Mouse (Mus musculus) neural tube, embryonic 14.5 days (tissue): ENCODE data around the gene Arvcf. TPM values are rescaled to one million over a fixed set of nuclear protein-coding genes. Genes with fewer than 3 reads are reported as not detected.

ENCODE experiments used
- ATAC-seq: fragments of 200-750 bp; cut with Nextera tagmentation; 2 replicates; pipeline ENCODE4 v1.8.0; 2017; ENCODE audit warnings: low read depth, mild to moderate bottlenecking, moderate TSS enrichment, moderate library complexity
- H3K27ac ChIP-seq: fragments of 300-500 bp; sonication (generic); 2 replicates; pipeline ENCODE4 v1.5.1; 2014; ENCODE audit warnings: low read depth, mild to moderate bottlenecking, control low read depth, low read length, moderate library complexity, mixed read lengths
- H3K27me3 ChIP-seq: fragments of 300-500 bp; sonication (generic); 2 replicates; pipeline ENCODE4 v1.6.1; 2014; ENCODE audit warnings: low read length; ENCODE audit not compliant: control insufficient read depth, insufficient read depth
- H3K36me3 ChIP-seq: fragments of 300-500 bp; sonication (generic); 2 replicates; pipeline ENCODE4 v1.6.1; 2014; ENCODE audit warnings: low read length, mixed read lengths; ENCODE audit not compliant: control insufficient read depth, insufficient read depth
- H3K4me1 ChIP-seq: fragments of 300-500 bp; sonication (generic); 2 replicates; pipeline ENCODE4 v1.6.1; 2014; ENCODE audit warnings: low read length; ENCODE audit not compliant: control insufficient read depth, insufficient read depth
- H3K4me2 ChIP-seq: fragments of 300-500 bp; sonication (generic); 2 replicates; pipeline ENCODE4 v1.6.1; 2014; ENCODE audit warnings: mild to moderate bottlenecking, low read depth, low read length, control low read depth
- H3K4me3 ChIP-seq: fragments of 300-500 bp; sonication (generic); 2 replicates; pipeline ENCODE4 v1.5.1; 2014; ENCODE audit warnings: low read depth, low read length, control low read depth, mixed read lengths
- H3K9ac ChIP-seq: fragments of 300-500 bp; sonication (generic); replicated peaks from 2 replicates; pipeline ENCODE4 v1.6.1; 2014; ENCODE audit warnings: low read depth, mild to moderate bottlenecking, control low read depth, low read length, mixed read lengths
- H3K9me3 ChIP-seq: fragments of 300-500 bp; sonication (generic); 2 replicates; pipeline ENCODE4 v1.6.1; 2016; ENCODE audit warnings: low read length; ENCODE audit not compliant: control insufficient read depth
- WGBS: fragments of 180-500 bp; shearing (Covaris S2); extraction: QIAGEN DNeasy Blood & Tissue Kit; methylation state at CpG from one replicate; pipeline ENCODE4 v1.1.7; 2014; 5-methylcytosine and 5-hydroxymethylcytosine counted together
- polyA plus RNA-seq: library from polyadenylated mRNA; unstranded; fragments of >200 nt; fragmentation: Nextera tagmentation; extraction: Ambion mirVana; gene quantifications from 2 replicates; pipeline ENCODE4 v1.2.1, GENCODE M21; 2014

Gene Arvcf
- polyA plus RNA-seq, 1 experiment from 2014 or later: 60.2 TPM

DNA sequence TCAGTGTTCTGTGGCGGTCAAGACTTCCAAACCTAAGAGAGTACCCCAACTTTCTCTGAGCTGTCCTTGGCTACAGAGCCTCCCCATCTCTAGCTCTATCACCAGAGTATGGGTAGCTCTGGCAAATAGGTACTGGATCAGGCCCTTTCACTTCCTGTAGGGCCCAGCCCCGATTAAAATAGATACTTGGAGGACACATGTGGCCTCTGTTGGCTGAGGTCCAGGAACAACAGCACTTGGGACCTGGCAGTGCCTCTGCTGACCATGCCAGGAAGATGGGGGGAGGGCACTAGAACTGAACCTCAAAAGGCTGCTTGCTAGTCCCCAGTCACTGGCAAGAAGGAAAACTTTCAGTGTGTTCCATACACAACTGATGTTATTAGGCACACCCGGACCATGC is 14.0 kb upstream of the Arvcf start:
- Histone ChIP-seq H3K9ac (no peak overlapping the region), H3K36me3 (peaks cover 6% of the 10 kb centered on the region; the same call in 1 of the 2 replicates), H3K4me3 (no peak overlapping the region), H3K27me3 (no peaks in the 10 kb centered on the region), H3K9me3 (no peaks in the 10 kb centered on the region), H3K4me1 (no peaks in the 10 kb centered on the region), H3K27ac (no peak overlapping the region), H3K4me2 (no peak overlapping the region)
- no peak for ATAC-seq
- 80% methylated on average over 3 of the region's 3 CpGs for WGBS

DNA sequence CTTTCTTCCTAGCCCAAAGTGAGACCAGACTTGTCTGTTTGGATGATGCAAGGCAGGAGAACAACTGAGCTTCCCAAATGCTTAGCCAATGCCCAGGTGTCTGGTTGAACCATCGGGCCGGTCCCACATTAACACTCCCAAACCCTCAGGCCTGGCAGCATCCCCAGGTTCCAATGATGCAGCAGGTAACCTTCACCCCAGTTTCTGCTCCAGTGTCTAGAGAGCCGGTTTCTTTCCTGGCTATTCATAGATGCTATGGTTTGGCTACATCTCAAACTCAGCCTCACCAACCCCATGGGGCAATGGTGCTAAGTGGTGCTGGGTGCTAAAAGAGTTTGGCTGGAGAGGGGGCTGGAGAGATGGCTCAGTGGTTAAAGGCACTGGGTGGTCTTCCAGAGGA is 12.0 kb upstream of the Arvcf start:
- no peak overlapping the region for H3K4me3 ChIP-seq
- H3K36me3 ChIP-seq: peaks cover 6% of the 10 kb centered on the region; the same call in 1 of the 2 replicates
- no peak overlapping the region for H3K27ac ChIP-seq
- H3K4me2 ChIP-seq: no peak overlapping the region
- WGBS: 100% methylated on average over 3 of the region's 3 CpGs
- no peak for ATAC-seq
- no peaks in the 10 kb centered on the region for H3K27me3 ChIP-seq
- no peaks in the 10 kb centered on the region for H3K9me3 ChIP-seq
- 0 out of 2 replicates have a peak, but pooled peaks cover 4% of the 10 kb centered on the region for H3K4me1 ChIP-seq
- no peak overlapping the region for H3K9ac ChIP-seq

DNA sequence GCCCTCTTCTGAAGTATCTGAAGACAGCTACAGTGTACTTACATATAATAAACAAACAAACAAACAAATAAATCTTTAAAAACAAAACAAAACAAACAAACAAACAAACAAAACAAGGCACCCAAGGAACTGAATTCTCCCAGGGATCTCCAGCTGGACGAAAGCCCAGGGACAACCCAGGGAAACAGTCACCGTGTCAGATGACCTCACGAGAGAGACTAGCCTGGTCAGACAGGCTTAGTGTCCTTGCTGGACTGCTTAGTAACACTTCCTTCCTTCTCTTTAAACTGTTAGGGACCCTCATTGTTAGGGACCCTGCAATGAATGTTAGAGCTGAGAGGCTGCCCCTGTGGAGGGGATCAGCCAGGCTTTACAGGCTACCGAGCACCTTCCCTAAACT is 10.7 kb upstream of the Arvcf start:
- peaks cover 6% of the 10 kb centered on the region; the same call in 1 of the 2 replicates for H3K36me3 ChIP-seq
- H3K4me3 ChIP-seq: no peak overlapping the region
- H3K27me3 ChIP-seq: no peaks in the 10 kb centered on the region
- no peak overlapping the region for H3K4me2 ChIP-seq
- H3K27ac ChIP-seq: no peak overlapping the region
- H3K9ac ChIP-seq: no peak overlapping the region
- no peaks in the 10 kb centered on the region for H3K9me3 ChIP-seq
- no peak for ATAC-seq
- 93% methylated on average over 4 of the region's 4 CpGs for WGBS
- H3K4me1 ChIP-seq: peaks cover 4% of the 10 kb centered on the region; the same call in 1 of the 2 replicates

DNA sequence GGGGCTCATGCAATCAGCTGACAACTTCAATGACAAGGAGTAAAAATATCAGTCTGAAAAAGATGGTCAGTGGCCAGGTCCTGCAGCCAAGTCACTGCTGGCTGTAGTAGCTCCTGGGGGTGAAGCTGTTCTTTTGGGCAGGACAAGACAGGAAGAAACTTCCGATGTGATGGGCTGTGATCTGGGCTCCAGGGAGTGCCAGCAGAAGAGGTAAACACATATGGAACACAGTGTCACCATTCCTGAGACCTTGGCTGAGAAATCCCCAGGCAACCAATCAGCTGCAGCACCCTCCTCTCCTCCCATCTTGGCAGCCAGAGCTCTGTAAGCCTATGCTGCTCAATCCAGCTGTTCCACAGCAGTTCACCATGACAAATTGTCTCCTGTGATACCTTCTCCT is 8.1 kb upstream of the Arvcf start:
- Histone ChIP-seq H3K27ac (no peak overlapping the region), H3K36me3 (no peaks in the 10 kb centered on the region), H3K4me3 (no peak overlapping the region), H3K27me3 (no peaks in the 10 kb centered on the region), H3K9ac (no peak overlapping the region), H3K4me1 (peaks cover 19% of the 10 kb centered on the region; the same call in 1 of the 2 replicates), H3K4me2 (no peak overlapping the region), H3K9me3 (no peaks in the 10 kb centered on the region)
- 53% methylated on average over 1 of the region's 1 CpGs for WGBS
- ATAC-seq: no peak

DNA sequence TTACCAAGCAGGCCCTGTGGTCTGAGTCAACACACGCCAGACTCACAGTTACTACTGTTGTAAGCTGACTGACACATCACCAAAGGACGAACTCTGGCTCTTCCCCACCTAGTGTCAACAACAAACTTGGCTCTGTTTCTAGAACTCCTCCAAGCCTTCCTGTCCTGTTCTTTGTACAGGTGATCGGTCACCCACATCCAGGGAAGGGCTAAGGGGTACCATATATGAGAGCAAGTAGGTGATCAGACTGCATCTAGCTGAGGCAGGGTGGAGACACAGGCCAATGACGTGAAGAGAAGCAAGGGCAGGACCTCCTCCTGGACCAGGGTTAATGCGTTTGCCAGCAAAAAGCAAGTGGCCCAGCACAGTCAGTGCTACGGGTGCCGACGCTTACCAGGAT is 6.4 kb upstream of the Arvcf start:
- ATAC-seq: no peak
- 92% methylated on average over 8 of the region's 8 CpGs for WGBS
- Histone ChIP-seq H3K4me1 (peaks cover 19% of the 10 kb centered on the region; the same call in 1 of the 2 replicates), H3K4me2 (no peak overlapping the region), H3K27ac (no peak overlapping the region), H3K9me3 (no peaks in the 10 kb centered on the region), H3K27me3 (no peaks in the 10 kb centered on the region), H3K36me3 (no peaks in the 10 kb centered on the region), H3K9ac (no peak overlapping the region), H3K4me3 (no peak overlapping the region)

DNA sequence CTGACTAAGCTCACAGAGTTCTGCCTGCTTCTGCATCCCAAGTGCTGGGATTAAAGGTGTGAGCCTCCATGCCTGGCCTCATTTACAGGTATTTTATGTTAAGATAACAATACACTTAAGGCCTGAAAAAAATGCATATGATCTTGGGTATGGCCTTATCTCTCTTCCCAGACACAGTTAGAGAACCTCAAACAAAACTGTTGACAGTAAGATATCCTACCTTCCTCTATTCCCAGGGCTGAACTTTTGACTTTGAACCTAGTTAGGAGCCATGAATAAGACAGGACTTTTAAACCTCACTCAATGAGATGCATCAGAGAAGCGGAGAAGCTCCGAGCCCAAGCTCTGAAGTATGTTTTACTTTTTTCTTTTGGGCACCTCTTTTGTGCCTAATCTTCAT is 5.9 kb upstream of the Arvcf start:
- H3K27ac ChIP-seq: no peak overlapping the region
- 89% methylated on average over 2 of the region's 2 CpGs for WGBS
- H3K36me3 ChIP-seq: no peaks in the 10 kb centered on the region
- no peak overlapping the region for H3K4me2 ChIP-seq
- no peaks in the 10 kb centered on the region for H3K27me3 ChIP-seq
- H3K9me3 ChIP-seq: no peaks in the 10 kb centered on the region
- no peak for ATAC-seq
- no peak overlapping the region; the same call in 1 of the 2 replicates for H3K9ac ChIP-seq
- H3K4me1 ChIP-seq: peaks cover 19% of the 10 kb centered on the region; the same call in 1 of the 2 replicates
- H3K4me3 ChIP-seq: no peak overlapping the region

DNA sequence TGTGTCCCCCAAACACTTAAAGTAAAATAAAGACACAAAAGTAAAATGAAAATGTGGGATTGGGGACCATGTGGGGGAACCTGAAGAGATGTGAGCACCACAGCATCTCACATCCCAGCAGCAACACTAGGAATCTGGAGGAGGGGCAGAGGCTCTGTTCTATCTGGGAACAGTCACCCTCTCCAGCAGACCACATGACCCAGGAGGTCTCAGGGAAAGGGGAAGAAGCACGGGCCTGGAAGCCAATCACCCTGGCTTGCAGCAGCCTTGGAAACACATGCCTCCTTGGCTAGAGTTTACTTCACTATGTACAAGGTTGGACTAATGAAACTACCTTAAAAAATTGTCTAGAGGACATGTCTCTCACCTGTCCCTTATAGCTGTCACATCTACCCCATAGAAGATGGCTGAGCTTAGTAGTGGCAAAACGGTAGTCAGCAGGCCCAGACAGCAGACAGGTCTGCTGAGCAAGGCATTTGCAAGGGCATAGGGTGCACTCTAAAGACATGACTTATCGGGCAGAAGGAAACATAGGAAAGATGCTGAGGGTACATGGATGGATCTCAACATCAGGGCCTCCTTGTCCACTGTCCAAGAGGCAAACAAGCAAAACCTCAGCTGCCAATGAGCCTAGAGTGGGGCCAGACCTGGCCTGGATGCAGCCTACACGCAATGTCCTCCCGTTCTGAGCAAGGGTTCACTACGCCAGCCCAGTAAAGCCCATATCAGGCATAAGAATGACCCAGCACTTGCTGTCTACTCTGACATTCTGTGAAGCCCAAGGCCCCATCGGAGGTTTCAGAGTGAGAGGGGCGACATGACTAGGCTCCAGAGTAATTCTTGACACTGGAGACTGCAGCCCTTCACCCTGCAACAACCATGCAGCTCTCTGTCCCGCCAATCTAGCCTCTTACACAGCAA is 5.1 kb upstream of the Arvcf start:
- no peaks in the 10 kb centered on the region for H3K36me3 ChIP-seq
- H3K4me3 ChIP-seq: peak overlapping the region; percentile 62
- no peaks in the 10 kb centered on the region for H3K27me3 ChIP-seq
- H3K4me1 ChIP-seq: peaks cover 26% of the 10 kb centered on the region; the same call in 1 of the 2 replicates
- peak overlapping the region; percentile 78 for H3K4me2 ChIP-seq
- WGBS: 40% methylated on average over 9 of the region's 9 CpGs
- no peak for ATAC-seq
- peak overlapping the region; percentile 77; the same call in 1 of the 2 replicates for H3K27ac ChIP-seq
- H3K9ac ChIP-seq: peak overlapping the region; percentile 64
- H3K9me3 ChIP-seq: no peaks in the 10 kb centered on the region

DNA sequence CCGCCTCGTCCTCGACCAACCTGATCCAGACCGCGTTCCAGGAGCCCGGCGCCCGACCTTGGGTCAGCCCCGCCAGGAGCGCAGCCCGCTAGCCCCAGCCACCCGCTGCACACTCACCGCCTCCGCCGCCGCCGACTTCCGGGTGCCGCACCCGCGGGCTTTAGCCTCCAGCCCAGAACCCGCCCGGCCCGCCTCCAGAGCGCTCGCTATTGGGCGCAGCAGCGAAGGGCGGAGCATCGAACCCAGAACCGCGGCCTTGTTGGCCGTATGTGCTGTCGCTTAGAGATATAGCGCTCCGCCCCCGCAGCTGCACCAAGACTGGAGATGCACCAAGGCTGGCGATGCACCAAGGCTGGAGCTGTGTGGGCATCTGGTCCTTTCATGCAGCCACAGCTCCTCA is 4.2 kb upstream of the Arvcf start:
- Histone ChIP-seq H3K4me1 (peaks cover 26% of the 10 kb centered on the region; the same call in 1 of the 2 replicates), H3K9ac (peak overlapping the region; percentile 64)

DNA sequence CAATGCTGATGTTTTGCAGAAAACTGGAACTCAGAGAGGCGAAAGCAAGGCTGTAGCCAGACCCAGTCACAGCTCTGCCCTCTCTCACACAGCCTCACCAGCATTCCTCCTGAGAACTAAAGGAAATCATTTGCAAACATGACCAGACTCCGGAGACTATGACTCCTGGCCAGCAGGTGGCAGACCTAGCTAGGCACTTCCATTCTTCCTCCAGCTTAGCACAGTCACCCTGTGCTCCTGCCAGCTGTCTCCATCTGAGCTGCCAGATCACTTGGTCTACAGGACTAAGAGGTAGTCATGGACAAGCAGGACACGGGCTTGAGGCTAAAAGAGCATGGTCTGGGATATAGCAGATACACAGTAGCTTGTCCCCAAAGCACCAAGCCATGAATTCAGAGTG is 2.7 kb upstream of the Arvcf start:
- peak; percentile 12; the same call in 1 of the 2 replicates for ATAC-seq
- 10% methylated on average over 3 of the region's 3 CpGs for WGBS
- H3K9me3 ChIP-seq: no peaks in the 10 kb centered on the region

More for the DNA sequence above, 4.2 kb upstream of the Arvcf start:
- Histone ChIP-seq H3K4me2 (peak overlapping the region; percentile 78), H3K4me3 (peak overlapping the region; percentile 62), H3K27me3 (no peaks in the 10 kb centered on the region; the same call in 1 of the 2 replicates), H3K36me3 (no peaks in the 10 kb centered on the region), H3K27ac (peak overlapping the region; percentile 77), H3K9me3 (no peaks in the 10 kb centered on the region)
- peak; percentile 93 for ATAC-seq
- under 1% methylated on average over 38 of the region's 38 CpGs for WGBS

More for the DNA sequence above, 2.7 kb upstream of the Arvcf start:
- H3K4me1 ChIP-seq: peaks cover 34% of the 10 kb centered on the region
- H3K27me3 ChIP-seq: no peaks in the 10 kb centered on the region; the same call in 1 of the 2 replicates
- no peak overlapping the region for H3K4me3 ChIP-seq
- H3K27ac ChIP-seq: no peak overlapping the region
- no peak overlapping the region for H3K4me2 ChIP-seq
- no peak overlapping the region for H3K9ac ChIP-seq
- H3K36me3 ChIP-seq: no peaks in the 10 kb centered on the region
